Mouse (Mus musculus): Measurements from ENCODE around the gene Usp17ld.
"Not testable (repeated sequence)": the region's sequence is repeated elsewhere in the genome, so short reads cannot be mapped to it uniquely, and the experiment has no call there.

Gene Usp17ld

DNA sequence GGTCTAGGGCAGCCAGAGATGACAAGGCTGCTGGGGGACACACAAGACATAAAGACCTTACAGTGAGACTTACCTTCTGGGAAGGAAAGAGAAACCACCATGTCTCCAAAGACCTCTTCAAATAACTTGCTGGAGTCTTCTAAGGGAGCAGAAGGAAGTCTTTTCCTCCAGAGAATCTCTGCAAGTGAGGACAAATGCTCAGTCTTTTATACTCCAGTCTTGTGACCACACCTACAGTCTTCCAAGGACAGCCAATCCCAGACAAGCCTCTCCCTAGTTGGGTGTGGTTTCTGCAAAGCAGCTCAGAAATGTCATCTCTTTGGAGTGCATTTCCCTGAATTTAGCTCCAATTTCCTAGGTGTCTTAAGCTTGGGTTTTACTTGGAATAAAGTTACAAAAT, at the start of gene Usp17ld:
Gene Usp17ld, minus strand, starts transcription at position 101 of the 400 bp plus-strand sequence.
- not testable (repeated sequence) for DNase-seq (ENCODE audit: low spot score in 2 of 2)

DNA sequence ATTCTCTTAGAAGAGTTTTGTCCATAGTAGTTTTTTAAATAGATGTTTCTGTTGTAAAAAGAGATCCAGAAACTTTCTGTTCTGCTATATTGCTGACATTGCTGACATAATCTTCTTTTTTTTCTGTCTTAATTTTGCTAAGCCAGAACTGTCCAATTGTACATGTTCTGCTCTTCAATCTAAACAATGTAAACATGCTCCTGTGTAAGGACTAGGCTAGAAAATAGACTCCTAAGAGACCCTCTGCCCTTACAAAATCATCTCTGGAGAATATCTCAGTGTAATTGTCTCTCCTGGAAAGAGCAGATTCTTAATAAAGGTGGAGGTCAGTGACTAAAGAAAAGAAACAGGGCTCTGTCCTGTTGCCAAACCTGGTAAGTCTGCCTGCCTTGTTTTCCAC, 35.6 kb downstream of the Usp17ld start, which contains the start of gene Olfr594:
Gene Olfr594, plus strand, starts transcription at position 301 of the 400 bp plus-strand sequence.
- DNase-seq (ENCODE audit: low spot score in 2 of 2): no peak

DNA sequence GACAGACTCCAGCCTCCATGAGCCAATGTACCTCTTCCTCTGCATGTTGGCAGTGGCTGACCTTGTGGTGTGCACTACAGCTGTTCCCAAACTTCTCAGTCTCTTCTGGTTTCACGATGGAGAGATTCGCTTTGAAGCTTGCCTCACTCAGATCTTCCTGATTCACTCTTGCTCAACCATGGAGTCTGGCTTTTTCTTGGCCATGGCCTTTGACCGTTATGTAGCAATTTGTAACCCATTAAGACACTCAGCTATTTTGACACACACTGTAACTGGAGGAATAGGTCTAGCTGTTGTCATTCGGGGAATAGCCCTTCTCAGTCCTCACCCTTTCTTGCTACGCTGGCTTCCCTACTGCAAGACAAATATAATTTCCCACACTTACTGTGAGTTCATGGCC, 40.3 kb downstream of the Usp17ld start:
- DNase-seq (ENCODE audit: low spot score in 2 of 2): not testable (repeated sequence)

DNA sequence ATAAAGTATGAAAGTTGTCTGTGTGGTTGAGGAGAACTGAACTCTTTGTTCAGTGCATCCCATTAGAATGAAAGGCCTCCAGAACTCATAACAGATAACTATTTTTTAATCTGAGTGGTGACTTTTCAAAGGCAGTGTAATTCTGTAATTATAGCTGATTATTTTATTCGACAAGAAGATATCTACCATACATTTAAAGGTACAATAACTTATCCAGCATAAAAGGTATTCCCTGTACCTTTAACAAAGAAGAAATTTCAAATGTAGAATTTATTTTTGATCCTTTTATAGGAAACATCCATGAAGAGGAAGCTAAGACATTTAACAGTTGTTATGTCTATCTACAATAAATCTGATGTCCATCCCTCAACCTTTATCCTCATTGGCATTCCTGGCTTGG, 40.7 kb downstream of the Usp17ld start, which contains the start of gene Olfr593:
Gene Olfr593, plus strand, starts transcription at position 301 of the 400 bp plus-strand sequence.
- no peak for DNase-seq (ENCODE audit: low spot score in 2 of 2)
